Mouse (Mus musculus): ENCODE results near the gene Poldip3.

- no peak for TF ChIP-seq POLR2A (IDR thresholded peaks at IDR 0.05; ENCODE audit: borderline replicate concordance, control insufficient read depth, low read depth, low read length)
- no peak for TF ChIP-seq CTCF (IDR thresholded peaks at IDR 0.05; ENCODE audit: control insufficient read depth, insufficient read depth, low read length)
These were observed 5.1 kb upstream of the Poldip3 start for GRCm38 (mm10) chr15:83154309-83154708.
